Mouse (Mus musculus): Measurements from ENCODE around the gene Ccr10. TPM values are rescaled to one million over a fixed set of nuclear protein-coding genes. Genes with fewer than 3 reads are reported as not detected.
"Not testable (repeated sequence)": the region's sequence is repeated elsewhere in the genome, so short reads cannot be mapped to it uniquely, and the experiment has no call there.

The Ccr10 gene
- total RNA-seq, 4 experiments from 2014 or later, result 0.31 to 0.50 (median 0.35) TPM

DNA sequence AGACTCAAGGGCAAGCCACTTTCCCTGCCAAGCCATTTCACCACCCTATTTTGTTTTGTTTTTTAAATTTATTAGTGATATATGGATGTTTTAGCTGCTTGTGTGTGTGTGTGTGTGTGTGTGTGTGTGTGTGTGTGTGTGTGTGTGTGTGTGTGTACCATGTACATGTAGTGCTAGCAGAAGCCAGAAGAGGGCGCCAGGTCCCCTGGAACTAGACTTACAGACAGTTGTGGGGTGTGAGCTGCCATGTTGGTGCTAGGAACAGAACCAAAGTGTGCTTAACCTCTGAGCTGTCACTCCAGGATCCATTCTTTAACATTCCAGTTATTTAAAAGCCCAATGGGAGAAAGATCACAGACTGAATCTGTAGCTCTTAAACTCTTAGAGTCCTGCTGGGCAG lies 48.2 kb downstream of the Ccr10 start:
- no peak for DNase-seq (ENCODE audit: low spot score in 2 of 2)

DNA sequence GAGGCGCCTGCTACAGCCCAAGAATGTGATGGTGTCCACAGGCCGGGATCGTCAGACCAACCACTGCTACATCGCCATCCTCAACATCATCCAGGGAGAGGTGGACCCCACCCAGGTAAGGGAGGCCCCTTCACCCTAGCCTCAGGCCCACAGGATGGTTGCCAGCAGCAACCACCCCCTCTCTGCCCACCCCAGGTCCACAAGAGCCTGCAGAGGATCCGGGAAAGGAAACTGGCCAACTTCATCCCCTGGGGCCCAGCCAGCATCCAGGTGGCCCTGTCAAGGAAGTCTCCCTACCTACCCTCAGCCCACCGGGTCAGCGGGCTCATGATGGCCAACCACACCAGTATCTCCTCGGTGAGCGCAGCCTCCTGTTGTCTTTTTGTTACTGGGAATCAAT lies 50.2 kb downstream of the Ccr10 start:
- not testable (repeated sequence) for DNase-seq (ENCODE audit: low spot score in 2 of 2)

DNA sequence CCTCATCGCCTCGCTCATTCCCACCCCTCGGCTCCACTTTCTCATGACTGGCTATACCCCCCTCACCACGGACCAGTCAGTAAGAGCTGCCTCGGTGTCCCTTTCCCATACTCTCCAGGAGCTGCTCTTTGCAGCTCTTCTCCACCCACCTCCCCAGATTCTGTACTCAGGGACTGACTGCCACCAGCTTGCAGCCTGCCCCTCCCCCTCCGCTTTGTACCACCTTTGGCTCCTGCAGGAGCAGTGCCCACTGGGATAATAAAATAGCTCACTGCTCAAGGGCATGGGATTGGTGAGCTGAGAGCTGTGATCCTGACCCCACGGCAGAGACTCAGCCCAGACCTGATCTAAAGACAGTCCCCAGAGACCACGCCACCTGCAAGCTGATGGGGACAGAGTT lies 50.7 kb downstream of the Ccr10 start:
- DNase-seq (ENCODE audit: low spot score in 2 of 2), result not testable (repeated sequence)

Small RNA genes within 50 kb of the gene (microRNA-seq; reads per million reads assigned to microRNA genes)
- gene Gm27626, result 0 reads per million in 2 experiments

Other genes with a start within 250 kb of the Ccr10 start
- 10 to 100 TPM; 42.9 to 75.3 (median 52.9) TPM for gene Stat3, start 235.9 kb downstream of the Ccr10 start, total RNA-seq (2022)
- 10 to 100 TPM; 15.4 to 22.1 (median 18.9) TPM for gene Cavin1, start 204.6 kb downstream of the Ccr10 start, total RNA-seq (2022)
- 100 to 1,000 TPM; 402 to 498 (median 457) TPM for gene Atp6v0a1, start 166.0 kb downstream of the Ccr10 start, total RNA-seq (2022)
- 10 to 100 TPM in 2 of 4 experiments, 1 to 10 TPM in 2; 7.3 to 22.9 (median 15.2) TPM for gene Naglu, start 105.4 kb downstream of the Ccr10 start, total RNA-seq (2022)
- 1 to 10 TPM in 3 of 4 experiments, under 1 TPM in 1; 0.83 to 1.4 (median 1.2) TPM for gene Hsd17b1, start 97.0 kb downstream of the Ccr10 start, total RNA-seq (2022)
- 10 to 100 TPM; 24.5 to 29.1 (median 27.6) TPM for gene Coasy, start 92.9 kb downstream of the Ccr10 start, total RNA-seq (2022)
- gene Mlx, start 88.2 kb downstream of the Ccr10 start, total RNA-seq (2022), result 10 to 100 TPM; 36.2 to 41.6 (median 39.6) TPM
- gene Psmc3ip, start 80.0 kb downstream of the Ccr10 start, total RNA-seq (2022), result 1 to 10 TPM; 2.5 to 5.4 (median 3.9) TPM
- gene Retreg3, start 55.5 kb downstream of the Ccr10 start, total RNA-seq (2022), result 10 to 100 TPM; 51.3 to 53.1 (median 52.4) TPM
- gene Tubg1, start 55.5 kb downstream of the Ccr10 start, total RNA-seq (2022), result 10 to 100 TPM; 39.8 to 43.9 (median 43.3) TPM
- gene Tubg2, start 19.5 kb downstream of the Ccr10 start, total RNA-seq (2022), result 10 to 100 TPM; 32.9 to 43.5 (median 38.2) TPM
- gene Cntnap1, start 4.9 kb downstream of the Ccr10 start, total RNA-seq (2022), result 100 to 1,000 TPM; 157 to 185 (median 168) TPM
- gene Plekhh3, start 4.1 kb downstream of the Ccr10 start, total RNA-seq (2022), result 10 to 100 TPM; 13.6 to 16.9 (median 15.6) TPM
- gene Ezh1, start 51.0 kb upstream of the Ccr10 start, total RNA-seq (2022), result 10 to 100 TPM; 63.5 to 88.1 (median 77.5) TPM
- 10 to 100 TPM; 54.2 to 66.0 (median 64.6) TPM for gene Ramp2, start 70.6 kb upstream of the Ccr10 start, total RNA-seq (2022)
- gene Vps25, start 78.3 kb upstream of the Ccr10 start, total RNA-seq (2022), result 10 to 100 TPM; 59.1 to 76.6 (median 65.5) TPM
- 10 to 100 TPM in 3 of 4 experiments, 1 to 10 TPM in 1; 9.0 to 11.6 (median 10.9) TPM for gene Wnk4, start 85.1 kb upstream of the Ccr10 start, total RNA-seq (2022)
- 1 to 10 TPM in 1 of 4 experiments, under 1 TPM in 3; 0.16 to 1.4 (median 0.52) TPM for gene Cntd1, start 103.6 kb upstream of the Ccr10 start, total RNA-seq (2022)
- gene Coa3, start 103.7 kb upstream of the Ccr10 start, total RNA-seq (2022), result 10 to 100 TPM; 90.3 to 98.9 (median 91.4) TPM
- 100 to 1,000 TPM; 167 to 224 (median 191) TPM for gene Becn1, start 126.8 kb upstream of the Ccr10 start, total RNA-seq (2022)
- gene Psme3, start 140.8 kb upstream of the Ccr10 start, total RNA-seq (2022), result 100 to 1,000 TPM; 110 to 129 (median 117) TPM
- 1 to 10 TPM; 5.1 to 9.9 (median 7.4) TPM for gene Aoc2, start 149.6 kb upstream of the Ccr10 start, total RNA-seq (2022)
- gene Aoc3, start 155.2 kb upstream of the Ccr10 start, total RNA-seq (2022), result 1 to 10 TPM in 1 of 4 experiments, under 1 TPM in 3; 0.57 to 1.1 (median 0.78) TPM
- not detected for gene G6pc, start 192.1 kb upstream of the Ccr10 start, total RNA-seq (2022)
- 10 to 100 TPM; 47.6 to 54.3 (median 48.9) TPM for gene Aarsd1, start 242.2 kb upstream of the Ccr10 start, total RNA-seq (2022)
- gene Gm27029, start 249.4 kb upstream of the Ccr10 start, total RNA-seq (2022), result 1 to 10 TPM; 6.0 to 9.6 (median 6.5) TPM
- gene Rundc1, start 249.6 kb upstream of the Ccr10 start, total RNA-seq (2022), result 10 to 100 TPM; 27.8 to 35.4 (median 31.9) TPM
- gene Ptges3l, start 249.9 kb upstream of the Ccr10 start, total RNA-seq (2022), result 1 to 10 TPM in 3 of 4 experiments, under 1 TPM in 1; 0.74 to 1.5 (median 1.3) TPM

All from layer of hippocampus, adult 8-10 months (tissue).